Mouse (Mus musculus): ENCODE measurements at regions not wholly inside any gene's neighbourhood (a gene's known extent, or its start where the extent isn't known, plus 50 kb on each side); places are given as distances from the start of the nearest gene placed in this dataset.

DNA sequence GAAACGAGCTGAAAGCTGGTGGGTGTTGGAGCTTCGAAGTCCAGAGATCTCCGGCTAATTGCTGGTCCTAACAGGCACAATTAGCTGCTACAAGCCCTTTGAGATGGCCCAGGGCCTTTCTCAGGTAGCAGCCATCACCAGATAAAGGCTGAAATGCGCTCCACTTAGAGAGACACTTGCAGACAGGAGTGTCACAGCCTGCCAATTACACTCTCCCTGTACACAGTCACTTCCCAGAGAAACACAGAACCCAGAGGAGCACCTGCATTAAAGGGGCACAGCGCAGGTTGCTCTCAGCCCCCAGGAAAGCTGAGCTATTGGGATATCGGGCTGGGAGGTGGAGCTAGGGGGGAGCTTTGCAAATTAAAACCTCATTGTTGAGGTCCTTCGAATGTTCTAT, 380.2 kb downstream of the Tshz3 start:
- no peak for DNase-seq (ENCODE audit: low spot score in 2 of 2)

DNA sequence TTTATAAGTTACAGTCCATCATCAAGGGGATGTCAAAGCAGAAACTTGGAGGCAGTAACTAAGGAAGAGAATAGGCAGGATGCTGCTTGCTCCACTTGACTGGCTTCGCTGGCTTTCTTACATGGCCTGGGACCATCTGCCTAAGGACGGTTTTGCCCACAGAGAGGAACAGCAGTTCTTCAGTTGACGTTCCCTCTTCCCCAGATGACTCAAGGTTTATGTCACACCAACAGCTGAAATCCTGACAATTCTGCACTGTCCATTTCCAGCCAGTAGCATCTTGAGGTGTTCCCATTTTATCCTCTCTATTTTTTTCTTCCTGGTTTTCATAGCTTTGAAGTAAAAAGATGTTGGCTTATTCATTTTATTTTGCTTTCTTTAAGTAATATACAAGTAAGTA, 391.8 kb downstream of the Tshz3 start:
- DNase-seq (ENCODE audit: low spot score in 2 of 2) = no peak

DNA sequence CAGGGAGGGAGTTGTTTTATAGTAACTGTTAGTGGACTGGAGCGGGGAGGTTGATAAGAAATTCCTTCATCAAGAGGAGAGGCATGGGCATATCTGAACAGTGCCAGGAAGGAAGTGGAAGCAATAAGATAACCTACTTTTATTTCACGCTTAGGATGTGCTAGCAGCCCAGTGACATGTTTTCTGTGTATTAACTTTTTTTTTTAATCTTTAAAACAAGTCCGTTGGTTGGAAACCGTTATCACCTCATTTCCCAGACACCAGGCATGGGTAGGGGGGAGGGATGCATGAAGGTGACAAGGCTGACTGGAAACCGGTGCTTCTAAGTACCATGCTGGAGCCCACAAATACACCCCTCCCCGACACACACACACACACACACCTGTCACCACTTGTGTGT, 394.7 kb downstream of the Tshz3 start:
- DNase-seq (ENCODE audit: low spot score in 2 of 2) = no peak

DNA sequence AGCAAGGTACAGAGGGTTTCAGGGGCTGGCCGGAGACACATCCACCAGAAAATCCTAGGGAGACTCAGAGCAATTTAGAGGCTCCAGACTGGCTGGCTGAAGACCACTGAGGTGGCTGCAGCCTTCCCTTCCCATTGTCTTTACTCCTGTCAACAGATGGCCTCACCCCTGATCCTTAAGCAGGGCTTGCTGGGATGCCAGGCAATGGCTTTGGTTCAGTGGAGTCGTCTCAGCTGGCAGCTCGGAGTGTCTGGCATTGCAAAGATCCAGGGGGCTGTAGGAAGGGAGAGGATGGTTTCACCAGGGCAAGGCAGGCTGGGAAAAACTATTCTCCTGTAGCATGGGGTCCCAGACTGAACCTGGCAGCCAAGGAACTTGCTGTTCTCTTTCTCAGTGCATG, 395.8 kb downstream of the Tshz3 start:
- DNase-seq (ENCODE audit: low spot score in 2 of 2) = no peak

DNA sequence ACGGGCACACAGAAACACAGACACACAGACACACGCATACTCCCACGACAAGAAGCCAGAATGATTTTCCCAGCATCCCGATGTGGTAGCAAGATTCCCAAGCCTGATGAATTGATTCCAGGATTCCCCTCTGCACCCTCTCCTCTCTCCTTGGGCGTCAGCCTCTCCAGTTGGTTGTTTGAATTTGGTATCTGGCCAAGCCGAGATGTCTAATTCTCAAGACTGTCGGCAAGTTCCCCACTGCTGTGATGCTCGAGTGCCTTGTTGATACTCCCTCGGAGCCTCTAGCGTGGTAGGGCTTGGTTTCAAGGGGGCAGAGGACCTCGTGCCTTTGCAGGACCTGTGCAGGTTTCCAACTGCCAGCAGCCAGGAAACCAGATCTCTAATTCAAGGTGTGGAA, 397.9 kb downstream of the Tshz3 start:
- no peak for DNase-seq (ENCODE audit: low spot score in 2 of 2)

DNA sequence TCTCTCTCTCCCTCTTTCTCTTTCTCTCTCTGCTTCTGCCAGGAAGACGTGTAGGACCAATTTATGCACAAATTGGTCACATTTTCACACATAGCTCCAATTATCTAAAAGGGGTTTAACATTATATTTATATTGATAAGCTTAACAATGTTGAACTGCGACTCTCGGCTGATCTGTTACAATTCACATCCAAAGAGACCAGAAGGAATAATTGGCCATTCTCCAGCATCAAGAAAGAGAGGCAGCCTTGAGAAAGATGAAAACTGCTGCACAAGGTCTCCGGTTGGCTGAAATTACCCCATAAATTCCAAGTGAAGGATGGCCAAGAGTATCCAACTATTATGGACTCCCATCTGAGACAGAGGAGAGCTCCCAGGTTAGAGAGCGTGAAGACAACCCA, 398.4 kb downstream of the Tshz3 start:
- no peak for DNase-seq (ENCODE audit: low spot score in 2 of 2)

DNA sequence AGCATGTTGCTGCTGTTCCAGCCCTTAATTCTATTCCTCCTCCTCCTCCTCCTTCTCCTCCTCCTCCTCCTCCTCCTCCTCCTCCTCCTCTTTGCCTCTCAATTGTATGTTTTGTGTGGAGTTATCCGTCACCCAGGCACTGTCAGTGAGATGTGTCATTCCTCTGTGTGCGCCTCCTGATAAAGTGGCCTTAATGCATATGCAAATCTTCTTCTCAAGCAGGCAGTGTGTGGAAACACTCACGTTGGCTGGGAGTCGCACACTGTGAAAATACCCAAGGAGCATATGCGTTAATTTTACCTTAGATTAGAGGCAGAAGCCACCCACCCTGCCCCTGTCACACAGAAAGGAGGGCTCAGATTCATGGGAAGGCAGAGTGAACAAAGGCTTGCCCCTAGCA, 401.0 kb downstream of the Tshz3 start:
- no peak for DNase-seq (ENCODE audit: low spot score in 2 of 2)

DNA sequence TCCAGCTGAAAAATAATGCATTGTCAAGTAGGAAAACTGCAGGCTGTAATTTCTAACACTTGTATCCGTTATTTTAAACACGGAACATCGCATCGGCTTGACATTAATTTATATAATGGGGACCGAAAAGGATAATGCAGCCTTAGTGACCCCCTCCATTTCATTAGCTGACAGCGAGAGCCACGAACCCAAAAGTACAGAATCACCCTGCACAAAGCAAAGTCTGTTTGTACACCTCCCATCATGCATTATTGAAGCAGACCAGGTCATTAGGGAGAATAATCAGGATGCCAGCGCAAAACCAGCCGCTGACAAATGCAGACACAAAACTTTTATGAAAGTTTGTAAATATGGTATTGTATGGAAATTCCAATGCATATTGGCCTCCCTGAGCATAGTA, 406.8 kb downstream of the Tshz3 start:
- no peak for DNase-seq (ENCODE audit: low spot score in 2 of 2)

DNA sequence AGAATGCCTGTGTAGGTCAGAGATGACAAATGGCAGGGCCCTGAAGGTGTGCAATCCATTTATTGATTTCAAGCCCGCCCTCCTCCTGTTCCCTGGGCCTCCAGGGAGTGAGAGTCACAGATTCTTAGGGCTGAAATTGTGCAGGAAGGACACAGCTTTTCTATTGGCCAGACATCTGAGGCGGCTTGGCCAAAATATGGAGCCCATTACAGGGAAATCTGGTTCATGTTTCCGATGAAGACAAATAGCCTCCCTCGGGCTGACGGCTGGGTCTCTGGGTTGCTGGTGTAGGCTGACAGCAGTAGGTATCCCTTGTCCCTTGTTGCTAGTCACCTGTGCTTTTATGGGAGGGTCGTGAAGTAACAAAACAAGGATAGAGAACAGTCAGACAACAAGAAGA, 413.2 kb downstream of the Tshz3 start:
- DNase-seq (ENCODE audit: low spot score in 2 of 2) = no peak

DNA sequence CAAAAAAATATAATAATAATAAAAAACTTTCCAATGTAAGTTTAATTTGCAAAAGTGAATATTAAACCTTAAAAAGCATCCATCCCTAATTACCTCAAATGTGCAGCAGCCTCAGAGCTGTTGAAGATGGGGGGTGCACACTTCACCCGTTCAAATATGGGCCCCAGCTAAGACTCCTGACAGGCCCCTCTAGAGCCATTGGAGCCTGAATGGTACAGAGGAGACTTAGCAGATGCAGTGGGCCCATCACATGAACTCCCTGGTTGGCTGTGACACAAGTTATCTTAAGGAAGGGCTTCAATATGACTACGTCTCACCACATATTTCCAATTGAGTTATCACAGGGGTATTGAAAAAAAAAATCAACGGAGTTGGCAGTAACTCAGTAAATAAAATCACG, 422.9 kb downstream of the Tshz3 start:
- no peak for DNase-seq (ENCODE audit: low spot score in 2 of 2)

DNA sequence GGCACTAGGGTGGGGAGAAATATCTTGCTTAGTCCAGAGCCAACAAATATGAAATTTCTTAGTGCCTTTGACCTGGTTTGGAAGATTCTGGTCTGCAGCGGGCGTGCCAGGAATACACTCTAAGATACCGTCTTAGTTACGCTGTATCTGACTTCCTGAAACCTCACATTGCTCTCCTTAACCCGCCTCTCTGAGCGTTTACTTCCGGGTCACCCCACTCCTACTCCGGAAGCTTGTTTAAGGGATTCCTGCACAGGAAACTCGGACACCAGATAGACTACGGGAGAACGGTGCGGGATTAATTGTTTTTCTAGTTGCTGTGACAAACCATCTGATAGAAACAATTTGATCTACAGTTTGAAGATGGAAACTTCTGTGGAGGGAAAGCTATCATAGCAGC, 442.3 kb downstream of the Tshz3 start:
- peak in 1 of 2 experiments; percentile 10 for DNase-seq (ENCODE audit: low spot score in 2 of 2)

DNA sequence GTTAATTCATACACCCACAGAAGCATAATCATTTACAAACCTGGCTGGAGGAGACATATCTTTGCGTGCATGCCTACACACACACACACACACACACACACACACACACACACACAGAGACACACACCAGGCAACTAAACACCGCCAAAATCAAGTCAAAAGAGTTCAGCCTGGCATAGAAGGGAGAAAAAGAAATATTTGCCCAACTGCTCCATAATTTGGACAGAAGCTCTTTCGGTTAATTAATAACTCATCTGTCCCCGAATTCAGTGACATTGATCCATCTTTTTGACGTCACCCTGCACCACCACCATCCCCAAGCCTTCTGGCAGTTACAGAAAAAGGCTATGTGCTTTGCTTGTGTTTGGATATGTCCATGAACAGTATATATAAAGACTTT, 444.9 kb downstream of the Tshz3 start:
- DNase-seq (ENCODE audit: low spot score in 2 of 2) = no peak

DNA sequence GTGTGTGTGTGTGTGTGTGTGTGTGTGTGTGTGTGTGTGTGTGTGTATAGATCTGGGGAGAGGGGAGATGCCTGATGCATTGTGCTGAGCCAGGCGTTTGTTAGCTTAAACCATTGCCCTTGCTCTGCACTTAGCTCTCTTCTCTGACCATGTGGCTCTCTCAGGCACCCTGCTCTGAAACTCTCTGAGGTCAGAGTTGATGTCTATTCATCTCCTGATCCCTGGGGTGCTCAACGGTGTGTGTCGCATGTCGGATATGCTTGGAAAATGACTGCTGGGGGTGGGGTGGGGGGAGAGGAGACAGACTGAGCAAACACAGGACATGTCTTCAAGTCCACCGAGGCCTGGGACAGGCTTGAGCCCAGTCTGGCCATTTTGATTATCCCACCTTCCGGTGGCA, 446.4 kb downstream of the Tshz3 start:
- DNase-seq (ENCODE audit: low spot score in 2 of 2) = no peak

DNA sequence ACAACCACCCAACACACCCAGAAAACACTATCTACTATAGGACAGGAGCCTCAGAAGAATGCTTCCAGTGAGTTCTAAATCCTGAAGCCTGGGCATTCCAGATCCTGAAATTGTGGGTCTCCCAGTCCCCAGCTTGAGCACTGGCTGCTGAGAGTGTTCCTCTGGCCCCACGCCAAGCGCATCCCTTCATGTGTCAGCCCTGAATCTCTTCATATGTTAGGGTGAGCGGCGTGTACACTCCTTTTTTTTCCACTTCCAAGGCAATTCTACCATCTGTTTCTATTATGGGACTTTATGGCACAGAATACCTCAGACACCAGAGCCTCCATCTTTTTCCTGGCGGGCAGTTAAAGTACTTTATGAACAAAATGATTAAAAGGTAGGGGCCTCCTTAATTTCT, 451.8 kb downstream of the Tshz3 start:
- no peak for DNase-seq (ENCODE audit: low spot score in 2 of 2)

DNA sequence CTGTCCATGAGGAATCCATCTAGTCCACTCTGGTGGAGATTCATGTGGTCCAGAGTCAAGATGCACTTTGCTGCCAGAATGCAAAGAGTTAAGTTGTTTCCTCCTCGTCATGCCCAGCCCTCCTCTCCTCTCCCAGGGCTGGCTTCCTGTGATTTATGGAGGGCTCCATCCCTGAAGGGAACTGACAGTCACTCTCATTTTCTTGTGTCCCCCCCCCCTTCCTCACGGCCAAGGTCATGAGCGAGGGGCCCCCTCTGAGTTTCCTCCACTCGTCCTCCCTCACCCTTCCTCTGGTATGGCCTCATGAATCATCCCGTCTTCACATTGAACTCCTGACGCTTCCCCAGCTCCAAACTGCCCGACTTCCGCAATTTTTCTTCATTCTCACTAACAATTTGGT, 461.9 kb downstream of the Tshz3 start:
- DNase-seq (ENCODE audit: low spot score in 2 of 2) = no peak

DNA sequence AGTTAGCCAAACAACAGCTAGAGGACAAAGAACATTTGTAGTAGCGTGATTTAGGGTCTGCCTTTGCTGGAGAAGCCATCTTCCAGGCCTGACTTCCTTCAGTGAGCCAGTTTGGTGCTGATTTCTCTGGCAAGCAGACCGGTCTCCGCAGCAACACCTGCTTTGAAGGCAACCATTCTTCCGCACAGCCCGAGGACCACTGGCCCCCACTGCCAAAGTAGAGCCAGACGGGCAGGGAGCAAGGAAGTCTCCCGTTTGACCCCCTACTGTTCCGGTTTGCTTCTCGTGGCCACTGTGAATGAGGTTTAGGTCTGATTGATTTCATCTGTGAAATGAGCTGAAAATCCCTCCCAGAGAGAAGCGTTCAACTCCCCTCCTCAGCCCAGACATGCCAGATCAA, 471.0 kb downstream of the Tshz3 start:
- DNase-seq (ENCODE audit: low spot score in 2 of 2) = no peak

DNA sequence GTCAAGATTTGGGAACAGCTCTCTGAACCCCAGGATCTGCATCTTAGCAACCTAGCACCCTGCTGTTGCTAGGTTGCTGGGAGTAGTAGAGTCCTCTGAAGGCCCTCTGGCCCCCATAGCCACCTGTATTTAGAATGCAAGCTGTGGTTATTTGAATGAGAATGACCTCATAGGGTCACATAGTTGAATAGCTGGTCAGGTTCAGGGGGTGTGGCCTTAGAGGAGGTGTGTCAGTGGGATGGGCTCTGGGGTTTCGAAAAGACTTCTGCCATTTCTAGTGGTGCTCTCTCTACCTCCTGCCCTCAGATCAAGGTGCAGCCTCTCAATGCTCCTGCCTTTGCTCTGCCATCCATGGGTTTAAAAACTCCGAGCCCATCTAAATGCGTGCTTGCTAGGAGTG, 477.8 kb downstream of the Tshz3 start:
- DNase-seq (ENCODE audit: low spot score in 2 of 2) = no peak

DNA sequence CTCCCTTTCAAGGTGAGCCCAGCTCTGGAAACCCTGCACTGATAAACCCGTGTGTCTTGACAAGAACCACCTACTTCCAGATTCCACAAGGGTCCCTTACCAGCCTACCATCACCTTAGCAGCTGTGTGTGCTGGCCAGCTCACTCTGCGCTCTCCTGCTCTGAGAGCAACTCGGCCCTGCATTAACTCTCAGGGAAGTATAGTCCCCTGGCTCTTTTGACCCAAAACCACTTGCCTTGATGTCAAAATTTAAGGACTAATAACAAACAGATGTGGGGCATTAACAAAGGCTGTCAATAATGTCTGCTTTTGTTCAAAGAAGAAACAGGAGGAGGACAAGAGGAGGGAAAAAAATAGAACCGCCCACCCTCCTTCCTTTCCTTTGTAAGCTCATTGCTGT, 480.3 kb downstream of the Tshz3 start:
- DNase-seq (ENCODE audit: low spot score in 2 of 2) = no peak

DNA sequence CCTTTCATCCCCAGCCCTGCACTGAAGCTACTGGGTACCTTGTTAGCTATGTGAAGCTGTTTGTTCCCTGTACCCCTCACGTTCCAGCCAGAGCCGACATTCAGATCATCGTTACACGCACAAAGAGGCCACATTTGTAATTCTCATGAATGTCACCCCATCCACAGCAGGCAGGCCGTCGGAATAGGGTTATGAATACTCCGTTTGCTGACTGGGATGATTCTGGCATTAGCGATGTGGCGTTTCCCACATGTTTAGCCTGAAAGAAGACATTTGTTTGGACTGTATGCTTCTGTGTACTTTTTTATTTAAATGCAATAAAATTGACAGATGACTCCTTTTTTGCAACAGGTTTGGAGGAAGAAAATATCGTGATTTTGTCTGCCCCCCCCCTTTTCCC, 482.0 kb downstream of the Tshz3 start:
- DNase-seq (ENCODE audit: low spot score in 2 of 2) = no peak

DNA sequence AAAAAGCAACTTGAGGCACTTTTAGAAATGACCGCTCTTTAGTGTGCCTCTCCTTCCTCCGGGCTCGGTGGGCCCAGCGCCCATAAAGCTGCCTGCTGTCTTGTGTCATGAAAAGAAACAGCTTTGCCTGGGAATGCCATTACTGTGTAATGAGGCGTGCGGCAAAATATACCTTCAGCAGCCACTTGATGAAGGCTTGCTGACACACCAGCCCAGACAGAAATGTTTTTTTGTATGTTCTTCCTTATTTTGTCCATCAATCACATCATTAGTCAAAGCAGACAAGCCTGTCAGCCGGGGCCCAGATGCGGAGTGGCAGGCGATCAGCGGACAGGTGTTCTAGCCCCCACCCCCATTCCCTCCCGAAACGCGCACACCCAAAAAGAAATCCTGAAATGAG, 482.5 kb downstream of the Tshz3 start:
- DNase-seq (ENCODE audit: low spot score in 2 of 2) = no peak

DNA sequence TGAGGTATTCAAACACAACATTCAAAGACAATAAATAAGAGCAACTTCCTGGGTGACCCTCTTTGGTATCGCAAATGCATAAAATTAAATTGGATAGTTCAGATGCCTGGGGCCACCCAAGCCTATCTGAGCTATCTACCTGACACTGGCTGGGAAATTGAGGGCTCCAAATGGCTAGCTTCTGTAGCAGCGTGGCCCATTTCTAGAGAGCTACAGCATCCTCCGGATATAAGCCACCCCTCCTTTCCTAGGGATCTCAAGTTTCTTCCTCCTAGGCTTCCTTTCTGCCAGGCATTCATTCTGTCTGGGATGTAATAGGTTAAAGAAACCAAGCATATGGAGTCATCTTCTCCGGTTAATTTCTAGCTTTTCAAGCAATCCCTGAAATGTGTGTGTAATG, 483.2 kb downstream of the Tshz3 start:
- DNase-seq (ENCODE audit: low spot score in 2 of 2) = no peak

DNA sequence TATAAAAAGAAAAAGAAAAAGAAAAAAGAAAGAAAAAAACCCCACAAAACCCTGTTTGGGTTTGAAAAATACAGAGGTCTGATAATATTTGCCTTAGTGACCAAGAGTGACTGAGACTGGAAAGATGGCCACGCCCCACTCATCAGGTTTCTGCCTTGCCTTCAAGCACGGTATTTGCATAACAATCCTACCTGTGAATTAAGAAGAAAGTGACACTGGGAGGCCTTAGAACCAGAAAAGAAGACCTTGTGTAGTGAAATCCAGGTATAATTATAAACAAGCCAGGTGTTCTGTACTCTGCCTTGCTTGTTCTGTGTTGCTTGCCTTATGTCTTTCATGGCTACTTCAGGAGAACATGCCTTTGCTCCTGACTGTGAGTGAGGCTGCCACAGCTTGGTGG, 494.6 kb downstream of the Tshz3 start:
- no peak for DNase-seq (ENCODE audit: low spot score in 2 of 2)

DNA sequence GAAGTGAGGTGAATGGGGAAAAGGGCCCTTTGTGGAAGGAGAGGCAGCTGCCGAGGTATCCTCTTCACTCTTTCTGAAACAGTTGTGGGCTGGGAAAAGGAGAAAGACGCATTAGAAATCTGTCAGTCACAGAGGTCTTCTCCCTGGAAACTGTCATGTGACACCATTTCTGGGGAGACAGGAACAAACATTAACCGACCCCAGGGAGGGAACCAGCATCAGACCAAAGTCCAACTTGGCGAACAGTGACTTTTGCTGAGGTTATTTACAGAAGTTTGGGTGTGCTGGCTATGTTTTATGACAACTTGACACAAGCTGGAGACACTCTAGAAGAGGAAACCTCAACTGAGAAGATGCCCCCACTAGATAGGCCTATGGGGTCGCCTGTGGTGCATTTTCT, 506.9 kb downstream of the Tshz3 start:
- no peak for DNase-seq (ENCODE audit: low spot score in 2 of 2)

DNA sequence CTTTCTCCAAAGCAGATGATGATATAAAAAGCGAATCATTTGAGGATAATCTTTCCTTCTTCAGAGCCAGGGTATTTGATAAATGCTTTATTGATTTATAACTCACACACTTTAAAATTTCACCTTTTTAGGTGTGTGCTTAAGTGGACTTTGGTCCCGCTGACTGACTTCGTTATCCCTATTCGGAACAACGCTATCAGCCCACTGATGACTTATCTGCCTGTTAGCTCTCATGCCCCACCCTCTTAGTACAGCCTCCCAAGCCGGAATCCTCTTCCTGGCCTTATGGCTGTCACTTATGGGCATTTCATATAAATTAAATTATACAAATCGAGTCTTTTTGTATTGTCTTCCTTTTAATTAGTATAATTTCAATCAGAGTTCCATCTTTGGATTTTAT, 510.4 kb downstream of the Tshz3 start:
- DNase-seq (ENCODE audit: low spot score in 2 of 2) = no peak

DNA sequence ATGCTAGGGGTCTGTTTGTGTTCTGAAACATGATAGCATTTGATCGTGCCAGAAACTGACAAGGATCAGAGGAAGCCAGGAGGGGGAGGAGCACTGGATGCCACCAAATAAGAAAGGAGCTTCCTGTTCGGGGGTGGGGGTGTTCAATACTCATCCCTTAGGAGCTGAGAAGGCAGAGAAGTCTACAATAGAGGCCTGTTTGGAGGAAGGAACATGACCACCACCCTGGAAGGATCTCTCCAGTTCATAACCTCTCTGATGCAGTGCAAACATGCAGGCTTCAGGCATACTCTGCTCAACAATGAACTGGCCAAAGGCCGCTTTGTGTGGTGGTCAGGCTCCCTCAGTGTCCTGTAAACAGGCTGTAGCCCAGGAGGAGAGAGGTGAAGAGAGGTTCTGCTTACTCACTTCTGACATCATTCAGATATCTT, 515.8 kb downstream of the Tshz3 start:
- no peak for DNase-seq (ENCODE audit: low spot score in 2 of 2)

Data from gastrocnemius, postnatal 4 days (tissue).